27 mouse cellular contexts compared by ENCODE assay signal in genomic region chr13:32317354-32317753, GRCm38 (mm10).
"Had no signal": no experiment of that assay in that cellular context is flagged by ENCODE, and none has a peak within 500 bp of the region (broad histone marks: within the 10 kb centered on the region; RNA-seq: fewer than 3 reads in every experiment).

No protein-coding gene starts in this region.

- H3K27me3 ChIP-seq: embryonic facial prominence, embryonic 12.5 days; embryonic facial prominence, embryonic 13.5 days; embryonic facial prominence, embryonic 15.5 days; forebrain, embryonic 12.5 days; forebrain, embryonic 13.5 days; forebrain, embryonic 15.5 days had no signal

- H3K27ac ChIP-seq: embryonic facial prominence, embryonic 10.5 days; embryonic facial prominence, embryonic 12.5 days; embryonic facial prominence, embryonic 13.5 days; embryonic facial prominence, embryonic 15.5 days; forebrain, embryonic 10.5 days; forebrain, embryonic 12.5 days; forebrain, embryonic 13.5 days; forebrain, embryonic 15.5 days; gastrocnemius, adult 2 months had no signal

- DNase-seq: cerebellum, adult 18-20 months; cerebellum, adult 2 months; cerebellum, adult 8-10 months; cerebellum, adult 9-10 months; cerebellum, adult 9-11 months; cerebellum, postnatal 10 days; cerebellum, postnatal 14 days; cerebellum, postnatal 25 days; cerebellum, postnatal 36 days; embryo, embryonic 11 days; gastrocnemius, adult 2 months; gastrocnemius, postnatal 10 days; gastrocnemius, postnatal 14 days; gastrocnemius, postnatal 25 days; gastrocnemius, postnatal 36 days; heart, adult 18-20 months had no signal

- H3K4me1 ChIP-seq: forebrain, embryonic 13.5 days; forebrain, embryonic 15.5 days had no signal

- H3K4me2 ChIP-seq: embryonic facial prominence, embryonic 12.5 days; embryonic facial prominence, embryonic 13.5 days; embryonic facial prominence, embryonic 15.5 days; forebrain, embryonic 12.5 days; forebrain, embryonic 13.5 days; forebrain, embryonic 15.5 days had no signal

- ATAC-seq: forebrain, embryonic 13.5 days; forebrain, embryonic 14.5 days; forebrain, embryonic 15.5 days; forebrain, embryonic 16.5 days had no signal

- H3K9me3 ChIP-seq: embryonic facial prominence, embryonic 10.5 days; embryonic facial prominence, embryonic 12.5 days; embryonic facial prominence, embryonic 13.5 days; embryonic facial prominence, embryonic 15.5 days; forebrain, embryonic 10.5 days; forebrain, embryonic 12.5 days; forebrain, embryonic 13.5 days; forebrain, embryonic 15.5 days had no signal

- H3K9ac ChIP-seq: embryonic facial prominence, embryonic 12.5 days; embryonic facial prominence, embryonic 13.5 days; embryonic facial prominence, embryonic 15.5 days; forebrain, embryonic 12.5 days; forebrain, embryonic 13.5 days; forebrain, embryonic 15.5 days had no signal

- H3K36me3 ChIP-seq: embryonic facial prominence, embryonic 10.5 days; embryonic facial prominence, embryonic 12.5 days; embryonic facial prominence, embryonic 13.5 days; embryonic facial prominence, embryonic 15.5 days; forebrain, embryonic 10.5 days; forebrain, embryonic 12.5 days; forebrain, embryonic 15.5 days had no signal

- H3K4me3 ChIP-seq: embryonic facial prominence, embryonic 10.5 days; embryonic facial prominence, embryonic 12.5 days; embryonic facial prominence, embryonic 13.5 days; embryonic facial prominence, embryonic 15.5 days; erythroblast, embryonic 14.5 days; forebrain, embryonic 10.5 days; forebrain, embryonic 12.5 days; forebrain, embryonic 13.5 days; forebrain, embryonic 15.5 days; gastrocnemius, adult 2 months had no signal
